Mouse (Mus musculus): Measurements from ENCODE around the gene Morn3. TPM values are rescaled to one million over a fixed set of nuclear protein-coding genes. Genes with fewer than 3 reads are reported as not detected.
A peak's percentile ranks its signal among the peaks of the same experiment; 100 is the strongest.
"Not testable (repeated sequence)": the region's sequence is repeated elsewhere in the genome, so short reads cannot be mapped to it uniquely, and the experiment has no call there.

Morn3 gene
- polyA plus RNA-seq, 1 experiment, result not detected

DNA sequence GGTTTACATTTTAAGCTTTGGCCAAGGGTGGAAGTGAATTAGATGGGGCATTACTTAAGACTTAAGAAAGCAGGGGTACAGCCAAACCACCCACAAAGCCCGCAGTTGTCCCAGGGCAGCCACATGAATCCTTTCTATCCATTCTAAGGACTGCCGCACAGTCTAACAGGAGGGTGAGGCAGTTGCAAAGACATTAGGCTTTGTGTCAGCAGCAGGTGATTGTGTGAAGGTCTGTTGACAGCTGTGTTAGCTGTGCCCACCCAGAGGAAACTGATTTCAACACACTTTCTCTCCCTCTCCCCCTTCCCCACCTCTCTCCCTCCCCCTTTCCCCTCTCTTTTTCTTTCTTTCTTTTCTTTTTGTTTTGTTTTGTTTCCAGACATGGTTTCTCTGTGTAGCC, 21.9 kb upstream of the Morn3 start:
- WGBS, result 97% methylated on average over 2 of the region's 2 CpGs
- TF ChIP-seq POLR2A (IDR thresholded peaks at IDR 0.05; ENCODE audit: low read depth, low read length), result no peak
- TF ChIP-seq CTCF (IDR thresholded peaks at IDR 0.05; ENCODE audit: extremely low read depth, insufficient read length, insufficient replicate concordance, low read depth, low read length), result no peak
- Histone ChIP-seq H3K4me3 (ENCODE audit: low read depth, low read length) (no peak overlapping the region), H3K36me3 (ENCODE audit: control insufficient read depth, insufficient read depth, low read length) (no peaks in the 10 kb centered on the region), H3K27ac (ENCODE audit: insufficient read depth, low read depth, low read length) (no peak overlapping the region), H3K4me1 (ENCODE audit: control insufficient read depth, insufficient read depth, insufficient read length, low read length) (no peaks in the 10 kb centered on the region), H3K27me3 (ENCODE audit: control insufficient read depth, insufficient read depth, low read length) (no peaks in the 10 kb centered on the region)

DNA sequence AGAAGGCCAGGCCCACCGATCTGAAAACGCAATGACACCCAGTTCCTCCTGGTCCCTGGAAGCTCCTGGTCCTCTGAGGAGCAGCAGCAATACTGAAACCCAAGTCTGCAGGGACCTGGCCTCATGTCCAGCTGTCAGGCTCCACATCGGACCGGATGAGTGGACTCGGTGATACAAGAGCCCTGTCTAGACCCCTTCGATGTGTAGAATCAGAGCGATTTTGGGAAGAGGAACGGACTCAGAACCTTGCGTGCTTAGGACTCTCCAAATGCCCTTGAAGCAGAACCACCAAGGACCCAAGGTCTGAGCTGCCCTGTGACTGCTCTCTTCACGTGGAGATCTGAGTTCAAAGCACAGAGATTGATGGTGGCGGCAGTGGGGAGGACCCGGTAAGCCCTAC, 21.3 kb upstream of the Morn3 start, which contains the start of gene Tmem120b:
Gene Tmem120b, plus strand, starts transcription at position 301 of the 400 bp plus-strand sequence.
- no peaks in the 10 kb centered on the region for H3K36me3 ChIP-seq (ENCODE audit: control insufficient read depth, insufficient read depth, low read length)
- H3K4me3 ChIP-seq (ENCODE audit: low read depth, low read length), result no peak within 1 kb of the TSS
- H3K27ac ChIP-seq (ENCODE audit: insufficient read depth, low read depth, low read length), result no peak within 1 kb of the TSS
- 82% methylated on average over 12 of the region's 12 CpGs for WGBS
- no peaks in the 10 kb centered on the region for H3K4me1 ChIP-seq (ENCODE audit: control insufficient read depth, insufficient read depth, insufficient read length, low read length)
- TF ChIP-seq POLR2A (IDR thresholded peaks at IDR 0.05; ENCODE audit: low read depth, low read length) (no peak), CTCF (IDR thresholded peaks at IDR 0.05; ENCODE audit: extremely low read depth, insufficient read length, insufficient replicate concordance, low read depth, low read length) (no peak)
- H3K27me3 ChIP-seq (ENCODE audit: control insufficient read depth, insufficient read depth, low read length), result no peaks in the 10 kb centered on the region

DNA sequence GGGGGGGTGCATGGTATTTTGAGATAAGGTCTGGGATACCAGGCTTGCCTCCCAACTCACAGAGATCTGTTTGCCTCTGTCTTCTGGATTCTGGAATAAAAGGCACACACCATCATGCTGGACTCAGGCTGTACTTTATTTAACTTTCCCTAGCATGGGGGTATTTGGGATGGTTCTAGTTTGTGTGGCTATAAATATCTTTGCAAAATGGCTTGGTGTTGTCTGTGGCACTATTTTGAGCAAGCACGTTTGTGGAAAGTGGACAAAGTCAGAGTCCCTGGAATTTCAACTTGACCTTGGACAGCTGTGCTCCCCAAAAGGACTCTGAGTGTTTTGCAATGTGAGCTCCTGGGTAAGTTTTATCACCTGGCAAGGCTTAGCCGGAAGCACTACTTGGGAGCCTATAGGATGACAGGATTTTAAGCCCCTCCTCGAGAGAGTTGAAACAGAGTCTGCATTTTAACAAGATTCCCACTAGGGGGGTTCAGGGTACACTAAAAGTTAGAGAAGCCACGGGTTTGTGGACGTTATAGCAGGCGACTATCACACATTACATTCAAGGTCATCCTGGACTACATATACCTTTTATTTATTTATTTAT, 20.7 kb upstream of the Morn3 start:
- no peaks in the 10 kb centered on the region for H3K36me3 ChIP-seq (ENCODE audit: control insufficient read depth, insufficient read depth, low read length)
- no peak for TF ChIP-seq POLR2A (IDR thresholded peaks at IDR 0.05; ENCODE audit: low read depth, low read length)
- no peak for TF ChIP-seq CTCF (IDR thresholded peaks at IDR 0.05; ENCODE audit: extremely low read depth, insufficient read length, insufficient replicate concordance, low read depth, low read length)
- H3K4me3 ChIP-seq (ENCODE audit: low read depth, low read length), result no peak overlapping the region
- 7% methylated on average over 6 of the region's 6 CpGs for WGBS
- H3K4me1 ChIP-seq (ENCODE audit: control insufficient read depth, insufficient read depth, insufficient read length, low read length), result no peaks in the 10 kb centered on the region
- no peaks in the 10 kb centered on the region for H3K27me3 ChIP-seq (ENCODE audit: control insufficient read depth, insufficient read depth, low read length)
- H3K27ac ChIP-seq (ENCODE audit: insufficient read depth, low read depth, low read length), result no peak overlapping the region

DNA sequence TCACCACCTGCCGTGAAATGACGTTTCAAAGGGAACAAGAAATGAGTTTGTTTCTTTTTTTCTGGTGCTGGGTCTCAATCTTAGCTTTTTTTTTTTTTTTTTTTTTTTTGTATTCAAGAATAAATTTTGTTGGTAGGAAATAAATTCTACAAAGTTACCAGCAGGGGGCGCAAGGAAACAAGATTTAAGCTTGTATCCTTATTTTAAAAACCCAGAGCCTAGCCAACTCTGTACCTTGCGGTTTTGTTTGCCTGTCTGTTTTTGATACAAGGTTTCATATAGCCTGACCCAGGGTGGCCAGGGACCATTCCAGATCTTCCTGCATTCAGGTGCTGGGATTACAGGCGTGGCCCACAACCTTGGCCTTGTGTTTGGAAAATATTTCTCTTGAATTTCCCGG, 17.4 kb upstream of the Morn3 start:
- H3K27me3 ChIP-seq (ENCODE audit: control insufficient read depth, insufficient read depth, low read length), result no peaks in the 10 kb centered on the region
- no peak overlapping the region for H3K27ac ChIP-seq (ENCODE audit: insufficient read depth, low read depth, low read length)
- H3K4me3 ChIP-seq (ENCODE audit: low read depth, low read length), result no peak overlapping the region
- no peaks in the 10 kb centered on the region for H3K36me3 ChIP-seq (ENCODE audit: control insufficient read depth, insufficient read depth, low read length)
- 25% methylated on average over 6 of the region's 6 CpGs for WGBS
- TF ChIP-seq POLR2A (IDR thresholded peaks at IDR 0.05; ENCODE audit: low read depth, low read length), result no peak
- peak; percentile 39; the same call in 1 of the 2 replicates for TF ChIP-seq CTCF (IDR thresholded peaks at IDR 0.05; ENCODE audit: extremely low read depth, insufficient read length, insufficient replicate concordance, low read depth, low read length)
- no peaks in the 10 kb centered on the region for H3K4me1 ChIP-seq (ENCODE audit: control insufficient read depth, insufficient read depth, insufficient read length, low read length)

DNA sequence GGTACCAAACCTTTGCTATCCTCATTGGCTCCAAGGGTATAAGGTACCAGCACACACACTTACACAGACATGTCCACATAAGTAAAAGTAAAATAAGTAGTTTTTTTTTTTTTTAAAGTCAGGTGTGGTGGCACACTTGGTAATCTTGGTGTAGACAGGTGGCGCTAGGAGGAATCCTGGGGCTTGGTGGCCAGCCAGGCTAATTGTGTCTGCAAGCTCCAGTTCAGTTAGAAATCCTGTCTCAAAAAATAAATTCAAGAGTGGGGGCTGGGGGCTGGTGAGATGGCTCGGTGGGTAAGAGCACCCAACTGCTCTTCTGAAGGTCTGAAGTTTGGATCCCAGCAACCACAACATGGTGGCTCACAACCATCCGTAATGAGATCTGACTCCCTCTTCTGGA, 16.3 kb upstream of the Morn3 start:
- H3K4me1 ChIP-seq (ENCODE audit: control insufficient read depth, insufficient read depth, insufficient read length, low read length), result no peaks in the 10 kb centered on the region; the same call in 1 of the 2 replicates
- H3K27ac ChIP-seq (ENCODE audit: insufficient read depth, low read depth, low read length), result no peak overlapping the region
- H3K27me3 ChIP-seq (ENCODE audit: control insufficient read depth, insufficient read depth, low read length), result no peaks in the 10 kb centered on the region
- H3K36me3 ChIP-seq (ENCODE audit: control insufficient read depth, insufficient read depth, low read length), result no peaks in the 10 kb centered on the region
- H3K4me3 ChIP-seq (ENCODE audit: low read depth, low read length), result no peak overlapping the region
- TF ChIP-seq CTCF (IDR thresholded peaks at IDR 0.05; ENCODE audit: extremely low read depth, insufficient read length, insufficient replicate concordance, low read depth, low read length), result no peak
- no peak for TF ChIP-seq POLR2A (IDR thresholded peaks at IDR 0.05; ENCODE audit: low read depth, low read length)
- 82% methylated on average over 3 of the region's 3 CpGs for WGBS

DNA sequence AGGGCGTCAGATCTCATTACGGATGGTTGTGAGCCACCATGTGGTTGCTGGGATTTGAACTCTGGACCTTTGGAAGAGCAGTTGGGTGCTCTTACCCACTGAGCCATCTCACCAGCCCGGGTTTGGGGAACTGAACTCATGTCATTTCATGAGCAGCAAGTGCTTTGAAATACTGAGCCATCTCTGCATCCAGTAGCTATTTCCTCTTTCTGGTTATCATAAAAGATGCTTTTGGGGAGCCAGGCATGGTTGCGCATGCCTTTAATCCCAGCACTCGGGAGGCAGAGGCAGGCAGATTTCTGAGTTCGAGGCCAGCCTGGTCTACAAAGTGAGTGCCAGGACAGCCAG, 14.6 kb upstream of the Morn3 start:
- not testable (repeated sequence) for H3K27ac ChIP-seq (ENCODE audit: insufficient read depth, low read depth, low read length); H3K36me3 ChIP-seq (ENCODE audit: control insufficient read depth, insufficient read depth, low read length); H3K27me3 ChIP-seq (ENCODE audit: control insufficient read depth, insufficient read depth, low read length); H3K4me1 ChIP-seq (ENCODE audit: control insufficient read depth, insufficient read depth, insufficient read length, low read length); H3K4me3 ChIP-seq (ENCODE audit: low read depth, low read length)
- WGBS, result 59% methylated on average over 6 of the region's 6 CpGs

DNA sequence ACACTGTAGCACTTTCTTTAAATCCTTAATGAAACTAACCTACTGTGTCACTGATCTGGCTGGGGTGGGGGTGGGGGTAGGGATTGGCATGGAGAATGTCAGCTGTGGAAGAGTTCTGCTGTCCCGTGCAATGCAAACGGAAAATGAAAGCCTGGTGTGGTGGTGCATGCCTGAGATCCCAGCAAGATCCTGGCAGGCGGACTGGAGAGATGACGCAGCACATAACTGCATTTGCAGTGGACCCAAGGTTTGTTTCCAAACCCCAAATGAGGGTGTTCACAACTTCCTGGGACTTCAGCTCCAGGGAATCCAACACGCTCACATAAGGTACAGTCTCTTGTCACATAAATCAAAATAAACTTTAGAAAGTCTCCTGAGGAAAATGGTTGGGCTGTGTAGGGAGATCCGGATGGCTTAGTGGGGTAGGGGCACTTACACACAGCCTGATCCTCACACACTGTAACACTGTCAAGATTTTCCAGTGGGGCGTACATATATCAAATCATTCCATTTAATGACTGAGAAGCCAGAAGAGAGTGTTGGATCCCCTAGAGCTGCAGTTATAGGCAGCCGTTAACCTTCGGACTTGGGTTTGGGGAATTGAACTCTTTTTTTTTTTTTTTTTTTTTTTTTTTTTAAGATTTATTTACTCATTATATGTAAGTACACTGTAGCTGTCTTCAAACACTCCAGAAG, 14.0 kb upstream of the Morn3 start:
- Histone ChIP-seq H3K4me3 (ENCODE audit: low read depth, low read length) (no peak overlapping the region), H3K27me3 (ENCODE audit: control insufficient read depth, insufficient read depth, low read length) (no peaks in the 10 kb centered on the region), H3K27ac (ENCODE audit: insufficient read depth, low read depth, low read length) (peak overlapping the region; percentile 55), H3K36me3 (ENCODE audit: control insufficient read depth, insufficient read depth, low read length) (no peaks in the 10 kb centered on the region), H3K4me1 (ENCODE audit: control insufficient read depth, insufficient read depth, insufficient read length, low read length) (no peaks in the 10 kb centered on the region; the same call in 1 of the 2 replicates)
- 60% methylated on average over 9 of the region's 9 CpGs for WGBS
- TF ChIP-seq POLR2A (IDR thresholded peaks at IDR 0.05; ENCODE audit: low read depth, low read length), result no peak
- no peak for TF ChIP-seq CTCF (IDR thresholded peaks at IDR 0.05; ENCODE audit: extremely low read depth, insufficient read length, insufficient replicate concordance, low read depth, low read length)
